Mouse (Mus musculus): ENCODE data around the gene A530016L24Rik. TPM values are rescaled to one million over a fixed set of nuclear protein-coding genes. Genes with fewer than 3 reads are reported as not detected.
A peak's percentile ranks its signal among the peaks of the same experiment; 100 is the strongest.

A530016L24Rik gene
- polyA plus RNA-seq, 1 experiment from 2014 or later = not detected

DNA sequence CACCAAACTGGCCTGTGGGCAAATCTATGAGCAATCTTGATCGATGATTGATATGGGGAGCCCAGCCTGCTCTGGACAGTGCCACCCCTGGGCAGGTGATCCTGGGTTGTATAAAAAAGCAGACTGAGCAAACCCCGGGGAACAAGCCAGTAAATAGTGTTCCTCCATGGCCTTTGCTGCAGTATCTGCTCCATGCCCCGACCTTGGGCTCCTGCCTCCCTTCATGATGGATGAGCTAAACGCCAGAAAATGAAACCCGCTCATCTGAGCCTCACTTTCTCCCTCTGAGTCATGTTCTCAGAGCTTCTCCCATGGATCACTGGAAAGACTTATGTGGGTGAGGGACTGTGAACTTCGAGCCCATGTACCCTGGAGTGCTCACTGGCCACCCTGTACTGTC is 17.0 kb downstream of the A530016L24Rik start:
- Histone ChIP-seq H3K27ac (0 out of 2 replicates have a peak overlapping the region, but pooled peaks have one; percentile 36), H3K27me3 (peaks cover 35% of the 10 kb centered on the region), H3K36me3 (replicated peaks) (no peaks in the 10 kb centered on the region), H3K4me3 (replicated peaks) (no peak overlapping the region), H3K4me1 (peaks cover 52% of the 10 kb centered on the region), H3K9me3 (no peaks in the 10 kb centered on the region), H3K9ac (no peak overlapping the region), H3K4me2 (no peak overlapping the region)
- 87% methylated on average over 6 of the region's 6 CpGs for WGBS
- ATAC-seq (ENCODE audit: low FRiP score) = no peak

- H3K9ac ChIP-seq = no peak overlapping the region
- WGBS = 32% methylated on average over 4 of the region's 4 CpGs
- peaks cover 46% of the 10 kb centered on the region for H3K4me1 ChIP-seq
- H3K4me2 ChIP-seq = 0 out of 2 replicates have a peak overlapping the region, but pooled peaks have one; percentile 5
- H3K27ac ChIP-seq = peak overlapping the region; percentile 75
- no peak overlapping the region for H3K4me3 ChIP-seq (replicated peaks)
- no peaks in the 10 kb centered on the region for H3K36me3 ChIP-seq (replicated peaks)
- peak; percentile 74 for ATAC-seq (ENCODE audit: low FRiP score)
- H3K9me3 ChIP-seq = no peaks in the 10 kb centered on the region
- peaks cover 43% of the 10 kb centered on the region for H3K27me3 ChIP-seq
These were observed 18.0 kb downstream of the A530016L24Rik start for GRCm38 (mm10) chr12:112507264-112507663.

DNA sequence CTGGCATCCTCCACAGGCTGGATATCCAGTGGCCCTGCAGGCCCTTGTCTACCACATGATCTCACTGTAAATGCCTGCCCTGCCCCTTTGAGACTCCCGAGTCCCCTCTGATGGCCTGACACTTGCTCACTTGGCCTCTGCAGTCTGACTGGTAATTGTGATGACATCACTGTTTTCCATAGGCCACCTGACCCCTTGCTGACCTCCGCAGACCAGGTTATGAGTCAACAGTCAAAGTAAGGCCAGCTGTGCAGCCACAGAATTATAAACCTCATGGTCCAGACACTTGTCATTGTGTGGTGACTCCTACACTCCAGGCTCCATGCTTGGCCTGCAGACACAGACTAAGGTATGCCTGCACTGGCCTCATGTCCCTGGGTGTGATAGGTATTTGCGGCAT is 18.7 kb downstream of the A530016L24Rik start:
- Histone ChIP-seq H3K4me3 (replicated peaks) (no peak overlapping the region), H3K27me3 (peaks cover 50% of the 10 kb centered on the region), H3K9me3 (no peaks in the 10 kb centered on the region), H3K27ac (peak overlapping the region; percentile 75), H3K9ac (no peak overlapping the region), H3K36me3 (replicated peaks) (no peaks in the 10 kb centered on the region), H3K4me2 (0 out of 2 replicates have a peak overlapping the region, but pooled peaks have one; percentile 5), H3K4me1 (peaks cover 43% of the 10 kb centered on the region)
- no peak for ATAC-seq (ENCODE audit: low FRiP score)
- WGBS = 86% methylated on average over 3 of the region's 3 CpGs

GRCm38 (mm10) chr12:112510365-112510732 is 21.1 kb downstream of the A530016L24Rik start:
- peak overlapping the region; percentile 62 for H3K4me2 ChIP-seq
- H3K4me3 ChIP-seq (replicated peaks) = peak overlapping the region; percentile 42
- H3K36me3 ChIP-seq (replicated peaks) = no peaks in the 10 kb centered on the region
- H3K9me3 ChIP-seq = no peaks in the 10 kb centered on the region
- H3K27me3 ChIP-seq = peaks cover 54% of the 10 kb centered on the region
- H3K4me1 ChIP-seq = peaks cover 43% of the 10 kb centered on the region
- H3K9ac ChIP-seq = peak overlapping the region; percentile 51
- WGBS = 28% methylated on average over 7 of the region's 7 CpGs
- peak overlapping the region; percentile 63 for H3K27ac ChIP-seq
- ATAC-seq (ENCODE audit: low FRiP score) = no peak

DNA sequence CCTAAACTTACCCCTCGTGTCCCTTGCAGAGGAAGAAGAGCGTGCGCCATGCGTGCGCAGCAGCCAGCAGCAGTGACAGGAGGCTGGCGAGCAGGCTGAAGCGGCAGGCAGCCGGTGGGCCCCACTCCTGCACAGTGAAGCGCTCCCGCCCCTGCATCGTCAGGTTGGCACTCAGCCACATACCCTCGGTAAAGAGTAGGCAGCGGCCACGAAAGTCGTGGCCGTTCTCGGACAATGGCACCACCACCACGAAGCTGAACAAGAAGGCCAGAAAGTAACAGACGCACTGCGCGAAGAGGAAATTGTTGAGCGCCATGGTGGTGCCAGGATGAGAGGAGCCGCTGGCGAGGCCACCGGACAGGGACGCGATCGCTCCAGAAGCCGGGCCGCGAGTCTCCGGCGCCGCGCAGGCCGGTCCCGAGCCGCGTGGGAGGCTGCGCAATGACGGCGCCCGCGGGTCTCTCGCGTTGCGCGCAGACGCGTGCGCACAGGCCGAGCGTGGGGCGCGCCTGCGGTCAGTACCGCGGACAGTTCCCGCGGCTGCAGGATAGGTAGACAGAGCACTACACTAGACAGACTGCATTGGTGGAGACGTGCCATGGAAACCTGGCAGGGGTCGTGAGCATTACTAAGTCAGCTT is 21.6 kb downstream of the A530016L24Rik start:
- under 1% methylated on average over 61 of the region's 62 CpGs for WGBS
- H3K4me1 ChIP-seq = peaks cover 43% of the 10 kb centered on the region
- peak; percentile 57; the same call in 1 of the 2 replicates for ATAC-seq (ENCODE audit: low FRiP score)
- H3K4me2 ChIP-seq = peak overlapping the region; percentile 62
- H3K9ac ChIP-seq = peak overlapping the region; percentile 51
- H3K36me3 ChIP-seq (replicated peaks) = no peaks in the 10 kb centered on the region
- peak overlapping the region; percentile 63 for H3K27ac ChIP-seq
- peaks cover 54% of the 10 kb centered on the region for H3K27me3 ChIP-seq
- H3K9me3 ChIP-seq = no peaks in the 10 kb centered on the region
- H3K4me3 ChIP-seq (replicated peaks) = peak overlapping the region; percentile 42

GRCm38 (mm10) chr12:112514897-112515296 is 25.6 kb downstream of the A530016L24Rik start:
- H3K27me3 ChIP-seq = peaks cover 37% of the 10 kb centered on the region
- H3K4me3 ChIP-seq (replicated peaks) = no peak overlapping the region
- no peak for ATAC-seq (ENCODE audit: low FRiP score)
- WGBS = 52% methylated on average over 3 of the region's 3 CpGs
- H3K36me3 ChIP-seq (replicated peaks) = no peaks in the 10 kb centered on the region
- H3K4me1 ChIP-seq = peaks cover 37% of the 10 kb centered on the region
- no peak overlapping the region for H3K27ac ChIP-seq
- H3K4me2 ChIP-seq = no peak overlapping the region
- no peaks in the 10 kb centered on the region for H3K9me3 ChIP-seq
- H3K9ac ChIP-seq = no peak overlapping the region

- Histone ChIP-seq H3K9me3 (no peaks in the 10 kb centered on the region), H3K27ac (no peak within 1 kb of the TSS), H3K27me3 (peaks cover 19% of the 10 kb centered on the region), H3K9ac (no peak within 1 kb of the TSS), H3K4me2 (peak within 1 kb of the TSS; percentile 8; the same call in 1 of the 2 replicates), H3K4me1 (peaks cover 21% of the 10 kb centered on the region), H3K4me3 (replicated peaks) (no peak within 1 kb of the TSS), H3K36me3 (replicated peaks) (no peaks in the 10 kb centered on the region)
- whole genome bisulfite sequencing = 11% methylated on average over 14 of the region's 14 CpGs
- ATAC-seq (ENCODE audit: low FRiP score) = peak; percentile 73
These were observed 27.6 kb downstream of the A530016L24Rik start, which contains the start of gene Tmem179 for GRCm38 (mm10) chr12:112516697-112517337. Gene Tmem179, minus strand, starts transcription at chr12:112516747.

- no peak overlapping the region for H3K9ac ChIP-seq
- peaks cover 26% of the 10 kb centered on the region for H3K4me1 ChIP-seq
- no peak overlapping the region for H3K4me2 ChIP-seq
- H3K36me3 ChIP-seq (replicated peaks) = no peaks in the 10 kb centered on the region
- no peak for ATAC-seq (ENCODE audit: low FRiP score)
- no peak overlapping the region for H3K4me3 ChIP-seq (replicated peaks)
- WGBS = 47% methylated on average over 4 of the region's 4 CpGs
- no peaks in the 10 kb centered on the region for H3K9me3 ChIP-seq
- peaks cover 9% of the 10 kb centered on the region; the same call in 1 of the 2 replicates for H3K27me3 ChIP-seq
- H3K27ac ChIP-seq = no peak overlapping the region
These were observed 28.9 kb downstream of the A530016L24Rik start for GRCm38 (mm10) chr12:112518105-112518504.

DNA sequence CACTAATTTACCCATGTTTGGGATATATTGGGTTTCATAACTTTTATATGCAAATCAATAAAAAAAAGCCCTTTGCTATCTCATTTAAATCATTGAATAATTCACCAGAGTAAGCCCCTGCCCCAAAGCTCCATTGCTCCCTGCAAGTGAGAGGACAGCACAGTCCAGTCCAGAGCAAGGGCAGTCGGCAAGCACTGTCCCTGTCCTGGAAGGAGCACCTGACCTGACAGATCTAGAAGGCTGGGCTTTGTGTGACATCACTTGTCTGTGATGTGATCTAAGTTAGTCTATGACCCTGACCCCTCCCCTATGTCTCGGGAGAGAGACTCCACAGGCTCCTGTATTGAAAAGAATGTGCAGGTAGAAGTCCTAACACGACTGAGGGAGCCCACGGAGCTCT is 44.5 kb downstream of the A530016L24Rik start:
- Histone ChIP-seq H3K36me3 (replicated peaks) (no peaks in the 10 kb centered on the region), H3K27me3 (0 out of 2 replicates have a peak, but pooled peaks cover 6% of the 10 kb centered on the region), H3K9ac (no peak overlapping the region), H3K4me1 (no peaks in the 10 kb centered on the region), H3K4me3 (replicated peaks) (no peak overlapping the region), H3K4me2 (no peak overlapping the region), H3K9me3 (no peaks in the 10 kb centered on the region), H3K27ac (no peak overlapping the region)
- no peak for ATAC-seq (ENCODE audit: low FRiP score)
- WGBS = 70% methylated on average over 4 of the region's 4 CpGs

DNA sequence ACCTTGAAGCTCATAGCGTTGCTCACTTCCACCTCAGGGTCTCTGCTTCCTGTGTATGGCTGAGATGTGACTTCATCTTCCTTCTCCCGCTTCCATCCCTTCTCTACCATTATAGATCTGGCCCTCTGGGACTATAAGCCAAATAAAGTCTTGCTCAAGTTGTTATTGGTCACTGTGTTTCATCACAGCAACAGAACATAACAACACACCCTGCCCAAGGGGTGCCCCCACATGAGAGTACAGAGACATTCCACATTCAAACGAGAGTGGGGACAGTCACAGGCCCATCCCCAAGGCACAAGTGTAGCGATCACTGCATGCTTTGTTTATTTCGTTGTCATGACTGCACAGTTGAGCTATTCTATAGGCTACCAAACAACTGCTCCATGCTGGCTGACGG is 48.0 kb downstream of the A530016L24Rik start:
- H3K36me3 ChIP-seq (replicated peaks) = no peaks in the 10 kb centered on the region
- H3K9me3 ChIP-seq = no peaks in the 10 kb centered on the region
- peaks cover 23% of the 10 kb centered on the region for H3K4me1 ChIP-seq
- no peak overlapping the region for H3K4me2 ChIP-seq
- no peak for ATAC-seq (ENCODE audit: low FRiP score)
- H3K27ac ChIP-seq = no peak overlapping the region
- H3K4me3 ChIP-seq (replicated peaks) = no peak overlapping the region
- no peak overlapping the region for H3K9ac ChIP-seq
- 88% methylated on average over 6 of the region's 6 CpGs for WGBS
- 0 out of 2 replicates have a peak, but pooled peaks cover 6% of the 10 kb centered on the region for H3K27me3 ChIP-seq

GRCm38 (mm10) chr12:112538356-112538755 is 49.1 kb downstream of the A530016L24Rik start:
- no peaks in the 10 kb centered on the region for H3K9me3 ChIP-seq
- H3K4me2 ChIP-seq = no peak overlapping the region
- H3K9ac ChIP-seq = no peak overlapping the region
- H3K27me3 ChIP-seq = 0 out of 2 replicates have a peak, but pooled peaks cover 6% of the 10 kb centered on the region
- H3K4me1 ChIP-seq = peaks cover 33% of the 10 kb centered on the region
- no peak overlapping the region for H3K4me3 ChIP-seq (replicated peaks)
- 92% methylated on average over 9 of the region's 9 CpGs for WGBS
- no peaks in the 10 kb centered on the region for H3K36me3 ChIP-seq (replicated peaks)
- no peak overlapping the region for H3K27ac ChIP-seq
- no peak for ATAC-seq (ENCODE audit: low FRiP score)

DNA sequence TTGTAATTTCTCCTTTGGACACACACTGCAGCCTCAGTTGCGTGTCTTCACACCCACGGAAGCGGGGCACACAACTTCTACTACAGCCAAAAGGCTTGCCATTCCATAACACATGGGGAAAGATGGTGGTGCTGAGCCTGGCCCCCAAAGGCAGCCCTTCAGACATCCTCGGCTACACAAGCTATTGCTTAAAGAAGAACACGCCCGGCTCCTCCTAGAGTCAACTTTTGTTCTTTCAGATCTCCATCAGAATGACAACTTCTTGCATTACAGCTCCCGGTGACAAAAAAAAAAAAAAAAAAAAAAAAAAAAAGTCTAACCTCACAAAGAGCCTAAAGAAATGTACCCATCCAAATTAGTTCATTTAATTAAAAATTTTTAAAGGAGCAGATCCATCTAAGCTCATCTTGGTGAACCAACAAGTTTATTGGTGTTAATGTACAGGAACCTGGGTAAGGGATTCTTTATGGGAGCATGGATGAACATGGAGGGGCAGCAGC is 50.3 kb downstream of the A530016L24Rik start:
- Histone ChIP-seq H3K36me3 (replicated peaks) (no peaks in the 10 kb centered on the region), H3K9ac (no peak overlapping the region), H3K27me3 (peaks cover 7% of the 10 kb centered on the region; the same call in 1 of the 2 replicates), H3K4me2 (no peak overlapping the region), H3K4me3 (replicated peaks) (no peak overlapping the region), H3K4me1 (peaks cover 40% of the 10 kb centered on the region), H3K27ac (no peak overlapping the region), H3K9me3 (no peaks in the 10 kb centered on the region)
- no peak for ATAC-seq (ENCODE audit: low FRiP score)
- 89% methylated on average over 7 of the region's 7 CpGs for WGBS
